Mouse (Mus musculus) cerebellum, adult 2 months (tissue): Measurements from ENCODE around the gene 1700022I11Rik. TPM values are rescaled to one million over a fixed set of nuclear protein-coding genes. Genes with fewer than 3 reads are reported as not detected.

Experiments
- DNase-seq, 2 experiments: peaks; one replicate each; pipeline ENCODE4 v3.0.0; 2021
- H3K27ac ChIP-seq: fragments of 200-500 bp; 2 replicates; pipeline ENCODE4 v1.5.1; 2012; ENCODE audit warnings: low read length, control low read depth, inconsistent platforms; ENCODE audit not compliant: insufficient read depth
- H3K27me3 ChIP-seq: fragments of 200-500 bp; 2 replicates; pipeline ENCODE4 v1.6.1; 2012; ENCODE audit warnings: inconsistent platforms, mild to moderate bottlenecking, low read length, moderate library complexity; ENCODE audit not compliant: control insufficient read depth, insufficient read depth
- H3K4me1 ChIP-seq: fragments of 200-500 bp; 2 replicates; pipeline ENCODE4 v1.6.1; 2011; ENCODE audit warnings: low read length; ENCODE audit not compliant: control insufficient read depth, insufficient read depth
- H3K4me3 ChIP-seq: fragments of 200-500 bp; replicated peaks from 2 replicates; pipeline ENCODE3; 2011; ENCODE audit warnings: mild to moderate bottlenecking, low read depth, low read length, control low read depth; ENCODE audit not compliant: insufficient read depth
- CTCF ChIP-seq: fragments of 200-500 bp; IDR thresholded peaks from 2 replicates; pipeline ENCODE4 v1.5.1; 2011; ENCODE audit warnings: low read depth, mild to moderate bottlenecking, control low read depth, low read length, moderate library complexity, borderline replicate concordance; ENCODE audit not compliant: insufficient read depth
- POLR2A ChIP-seq: fragments of 200-500 bp; IDR thresholded peaks from 2 replicates; pipeline ENCODE4 v1.6.1; 2011; ENCODE audit warnings: low read length, control low read depth, borderline replicate concordance; ENCODE audit not compliant: insufficient read depth
- WGBS: fragments of 180-500 bp; shearing (Covaris S2); methylation state at CpG from one replicate; pipeline ENCODE4 v1.1.7; 2018; 5-methylcytosine and 5-hydroxymethylcytosine counted together
- polyA plus RNA-seq: library from polyadenylated mRNA; depleted of rRNA; stranded (reverse); fragments of >200 nt; gene quantifications from 2 replicates; pipeline ENCODE4 v1.2.3, GENCODE M21; 2012; rRNA removed

1700022I11Rik gene
- not detected in 2 replicates for polyA plus RNA-seq

DNA sequence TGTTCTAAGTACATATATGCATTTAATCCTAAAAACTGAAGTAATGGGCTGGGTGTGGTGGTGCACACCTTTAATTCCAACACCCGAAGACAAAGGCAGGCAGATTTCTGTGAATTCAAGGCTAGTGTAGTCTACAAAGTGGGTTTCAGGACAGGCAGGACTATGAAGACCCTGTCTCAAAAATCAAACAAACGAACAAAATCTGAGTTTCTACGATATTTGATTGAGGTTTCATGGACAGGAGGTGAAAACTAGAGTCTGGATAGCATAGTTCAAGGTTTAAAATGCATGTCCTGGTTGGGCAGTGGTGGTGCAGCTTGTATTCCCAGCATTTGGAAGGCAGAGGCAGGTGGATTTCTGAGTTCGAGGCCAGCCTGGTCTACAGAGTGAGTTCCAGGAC is at the start of gene 1700022I11Rik:
Gene 1700022I11Rik, plus strand, starts transcription at position 301 of the 400 bp plus-strand sequence.
- H3K4me3 ChIP-seq: no peak within 1 kb of the TSS
- no peak within 1 kb of the TSS for H3K27ac ChIP-seq
- WGBS: 89% methylated on average over 4 of the region's 4 CpGs
- DNase-seq: no peak
- H3K27me3 ChIP-seq: no peaks in the 10 kb centered on the region
- H3K4me1 ChIP-seq: peaks cover 3% of the 10 kb centered on the region; the same call in 1 of the 2 replicates
- TF ChIP-seq CTCF (no peak), POLR2A (no peak)

- no peak for DNase-seq
- Histone ChIP-seq H3K27ac (no peak overlapping the region), H3K27me3 (no peaks in the 10 kb centered on the region), H3K4me3 (no peak overlapping the region), H3K4me1 (no peaks in the 10 kb centered on the region)
- TF ChIP-seq POLR2A (no peak), CTCF (no peak)
- 80% methylated on average over 9 of the region's 9 CpGs for WGBS
Measured at GRCm38 (mm10) chr4:42920726-42921125, 48.7 kb upstream of the 1700022I11Rik start.

DNA sequence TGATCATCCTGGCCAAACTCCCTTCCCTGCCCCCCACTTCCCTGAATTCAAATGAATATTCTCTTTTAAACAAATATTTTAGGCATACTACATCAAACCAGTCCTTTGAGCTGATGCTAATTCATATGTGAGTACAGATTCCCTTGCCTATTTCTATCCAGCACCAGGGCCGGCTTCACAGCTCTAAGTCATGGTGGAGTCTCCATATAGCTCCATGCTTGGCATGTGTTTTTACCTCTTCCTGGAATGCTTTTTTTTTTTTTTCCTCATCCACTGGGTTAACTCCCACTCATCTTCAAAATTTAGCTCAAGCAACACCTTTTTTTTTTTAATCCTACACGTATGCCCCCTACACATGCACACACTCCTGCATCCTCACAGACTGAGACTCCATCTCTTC is 47.9 kb upstream of the 1700022I11Rik start:
- Histone ChIP-seq H3K4me1 (no peaks in the 10 kb centered on the region), H3K4me3 (no peak overlapping the region), H3K27me3 (no peaks in the 10 kb centered on the region), H3K27ac (no peak overlapping the region)
- TF ChIP-seq POLR2A: no peak
- TF ChIP-seq CTCF: no peak
- 79% methylated on average over 2 of the region's 2 CpGs for WGBS
- DNase-seq: no peak

- H3K4me1 ChIP-seq: no peaks in the 10 kb centered on the region
- H3K27me3 ChIP-seq: no peaks in the 10 kb centered on the region
- 66% methylated on average over 6 of the region's 6 CpGs for WGBS
- TF ChIP-seq POLR2A (no peak), CTCF (no peak)
- H3K27ac ChIP-seq: no peak overlapping the region
- H3K4me3 ChIP-seq: no peak overlapping the region
- no peak for DNase-seq
Measured at GRCm38 (mm10) chr4:42922056-42922455, 47.3 kb upstream of the 1700022I11Rik start.

- WGBS: 88% methylated on average over 8 of the region's 8 CpGs
- H3K4me1 ChIP-seq: no peaks in the 10 kb centered on the region
- no peak for TF ChIP-seq CTCF
- no peak for TF ChIP-seq POLR2A
- H3K27me3 ChIP-seq: no peaks in the 10 kb centered on the region
- H3K27ac ChIP-seq: no peak overlapping the region
- no peak overlapping the region for H3K4me3 ChIP-seq
- no peak for DNase-seq
Measured at GRCm38 (mm10) chr4:42922461-42922860, 46.9 kb upstream of the 1700022I11Rik start.

DNA sequence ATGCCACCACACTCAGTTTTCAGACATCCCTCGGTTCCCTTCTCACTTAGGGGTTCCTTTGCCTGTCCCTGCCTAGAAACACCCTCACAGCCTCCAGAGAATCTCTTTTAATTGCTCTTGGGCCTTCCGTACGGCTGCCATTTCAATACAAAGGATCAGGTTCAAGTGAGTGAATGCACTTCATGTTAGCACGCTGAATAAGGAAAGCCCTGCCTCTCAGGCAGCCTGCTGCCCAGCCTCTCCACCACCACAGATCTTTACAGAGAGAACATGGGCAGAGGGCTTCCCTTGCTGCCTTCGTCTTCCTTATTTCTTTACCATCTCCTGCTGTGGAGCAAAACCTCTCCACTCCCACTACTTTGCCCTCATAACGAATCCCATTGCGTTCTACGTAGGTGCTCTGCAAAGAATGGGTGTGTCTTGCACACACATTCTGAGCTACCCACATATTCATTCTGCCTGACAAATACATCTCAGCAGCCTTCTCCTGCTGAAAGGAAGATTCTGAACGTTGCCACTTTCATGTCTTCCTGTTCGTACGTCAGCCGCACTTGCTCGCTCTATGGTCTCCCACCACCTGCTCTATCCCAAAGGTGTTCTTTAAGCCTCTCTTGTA is 45.2 kb upstream of the 1700022I11Rik start:
- Histone ChIP-seq H3K4me1 (no peaks in the 10 kb centered on the region), H3K27ac (no peak overlapping the region), H3K4me3 (no peak overlapping the region), H3K27me3 (no peaks in the 10 kb centered on the region)
- no peak for DNase-seq
- no peak for TF ChIP-seq CTCF
- no peak for TF ChIP-seq POLR2A
- WGBS: 81% methylated on average over 13 of the region's 13 CpGs

DNA sequence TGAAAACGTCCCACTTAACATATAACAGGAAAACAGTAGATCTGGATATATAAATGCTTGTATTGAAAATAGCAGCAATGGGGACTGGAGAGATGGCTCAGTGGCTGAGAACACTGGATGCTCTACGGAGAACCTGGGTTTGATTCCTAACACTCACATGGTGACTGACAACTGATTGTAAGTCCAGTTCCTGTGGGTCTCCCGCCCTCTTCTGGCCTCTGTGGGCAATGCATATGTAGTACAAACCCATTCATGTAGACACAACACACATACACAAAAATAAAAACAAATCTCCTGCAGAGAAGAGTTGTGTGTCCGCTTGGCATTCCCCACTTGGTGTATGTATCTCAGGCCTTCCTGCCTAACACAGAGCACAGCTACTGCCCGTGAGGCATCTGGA is 41.2 kb upstream of the 1700022I11Rik start:
- Histone ChIP-seq H3K27me3 (no peaks in the 10 kb centered on the region), H3K4me3 (no peak overlapping the region), H3K27ac (no peak overlapping the region), H3K4me1 (no peaks in the 10 kb centered on the region)
- WGBS: 89% methylated on average over 5 of the region's 5 CpGs
- no peak; the same call in 1 of the 2 replicates for TF ChIP-seq CTCF
- TF ChIP-seq POLR2A: no peak
- DNase-seq: no peak

- H3K4me3 ChIP-seq: no peak overlapping the region
- H3K27ac ChIP-seq: no peak overlapping the region
- no peak for TF ChIP-seq POLR2A
- no peak for TF ChIP-seq CTCF
- no peak for DNase-seq
- WGBS: 95% methylated on average over 9 of the region's 9 CpGs
- no peaks in the 10 kb centered on the region for H3K27me3 ChIP-seq
- H3K4me1 ChIP-seq: no peaks in the 10 kb centered on the region
Measured at GRCm38 (mm10) chr4:42928952-42929351, 40.5 kb upstream of the 1700022I11Rik start.
